Mouse (Mus musculus): Measurements from ENCODE around the gene Gm3336. TPM values are rescaled to one million over a fixed set of nuclear protein-coding genes. Genes with fewer than 3 reads are reported as not detected.
A peak's percentile ranks its signal among the peaks of the same experiment; 100 is the strongest.

The Gm3336 gene
- polyA plus RNA-seq, 1 experiment = not detected

DNA sequence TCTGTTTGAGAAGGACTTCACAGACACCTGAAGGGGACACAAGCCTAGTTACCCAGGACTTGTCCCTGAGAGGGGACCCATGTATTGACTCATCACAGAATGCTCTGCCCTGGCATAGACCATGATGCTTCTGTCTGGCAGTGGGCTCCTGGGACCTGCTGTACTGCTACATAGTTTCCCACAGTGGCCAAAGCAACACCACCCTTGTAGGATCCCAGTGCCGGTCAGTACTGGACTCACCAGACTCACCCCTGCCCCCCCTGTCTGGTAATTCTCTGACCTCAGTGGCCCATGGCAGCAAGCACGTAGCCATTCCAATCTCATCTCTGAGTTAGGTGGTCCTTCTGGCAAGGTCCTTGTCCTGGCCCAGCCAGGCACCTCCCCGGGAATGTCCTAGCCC is 30.2 kb upstream of the Gm3336 start:
- Histone ChIP-seq H3K4me3 (replicated peaks; ENCODE audit: control insufficient read depth, low read depth, low read length) (no peak overlapping the region), H3K4me1 (ENCODE audit: control insufficient read depth, insufficient read depth, low read length) (no peaks in the 10 kb centered on the region), H3K27ac (ENCODE audit: control insufficient read depth, insufficient read depth, low read depth, low read length, poor library complexity) (no peak overlapping the region)
- WGBS = 92% methylated on average over 3 of the region's 3 CpGs
- TF ChIP-seq POLR2A (IDR thresholded peaks at IDR 0.05; ENCODE audit: borderline replicate concordance, control insufficient read depth, low read depth, low read length) = no peak
- TF ChIP-seq CTCF (IDR thresholded peaks at IDR 0.05; ENCODE audit: control insufficient read depth, insufficient read depth, low read length) = no peak

DNA sequence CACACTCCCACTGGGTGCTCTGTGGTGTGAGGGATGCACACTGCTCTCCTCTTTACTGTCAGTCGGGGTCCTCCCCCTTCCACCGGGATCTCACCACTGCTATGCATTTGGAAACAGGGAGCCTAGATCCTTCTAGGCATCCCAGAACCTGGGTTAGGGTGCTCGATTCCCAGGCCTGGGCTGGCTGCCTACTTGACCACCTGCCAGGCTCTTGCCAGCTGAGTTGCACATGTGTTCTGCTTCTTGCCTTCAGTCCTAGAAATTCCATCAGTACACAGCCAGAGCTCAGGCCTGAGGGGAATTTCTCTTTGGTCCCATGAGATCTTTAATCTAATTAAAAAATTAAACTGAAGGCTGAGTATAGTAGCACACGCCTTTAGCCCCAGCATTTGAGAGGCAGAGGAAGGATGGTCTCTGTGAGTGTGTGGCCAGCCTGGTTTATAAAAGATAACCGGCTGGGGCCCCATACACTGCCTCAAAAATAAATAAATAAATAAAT is 28.4 kb upstream of the Gm3336 start:
- Histone ChIP-seq H3K4me1 (ENCODE audit: control insufficient read depth, insufficient read depth, low read length) (peaks cover 4% of the 10 kb centered on the region), H3K27ac (ENCODE audit: control insufficient read depth, insufficient read depth, low read depth, low read length, poor library complexity) (no peak overlapping the region), H3K4me3 (replicated peaks; ENCODE audit: control insufficient read depth, low read depth, low read length) (no peak overlapping the region)
- TF ChIP-seq CTCF (IDR thresholded peaks at IDR 0.05; ENCODE audit: control insufficient read depth, insufficient read depth, low read length) (no peak), POLR2A (IDR thresholded peaks at IDR 0.05; ENCODE audit: borderline replicate concordance, control insufficient read depth, low read depth, low read length) (no peak)
- 73% methylated on average over 5 of the region's 5 CpGs for WGBS

DNA sequence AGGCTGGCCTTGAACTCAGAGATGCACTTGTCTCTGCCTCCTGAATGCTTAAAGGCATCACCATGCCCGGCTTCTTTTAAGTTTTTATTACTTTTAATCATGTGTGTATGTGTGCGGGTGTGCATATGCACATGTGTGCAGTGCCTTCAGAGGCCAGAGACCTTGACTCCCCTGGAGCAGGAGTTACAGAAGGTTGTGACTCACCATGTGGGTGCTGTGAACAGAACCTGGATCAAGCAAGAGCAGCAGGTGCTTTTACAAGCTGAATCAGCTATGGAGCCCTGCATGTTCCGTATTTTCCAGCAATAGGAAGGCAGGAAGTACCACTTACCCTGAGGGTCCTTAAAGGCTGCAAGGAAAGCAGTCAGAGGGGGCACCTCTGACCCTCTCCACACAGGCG is 27.1 kb upstream of the Gm3336 start:
- WGBS = 85% methylated on average over 4 of the region's 4 CpGs
- Histone ChIP-seq H3K27ac (ENCODE audit: control insufficient read depth, insufficient read depth, low read depth, low read length, poor library complexity) (no peak overlapping the region), H3K4me1 (ENCODE audit: control insufficient read depth, insufficient read depth, low read length) (peaks cover 5% of the 10 kb centered on the region), H3K4me3 (replicated peaks; ENCODE audit: control insufficient read depth, low read depth, low read length) (no peak overlapping the region)
- TF ChIP-seq POLR2A (IDR thresholded peaks at IDR 0.05; ENCODE audit: borderline replicate concordance, control insufficient read depth, low read depth, low read length) (no peak), CTCF (IDR thresholded peaks at IDR 0.05; ENCODE audit: control insufficient read depth, insufficient read depth, low read length) (no peak)

DNA sequence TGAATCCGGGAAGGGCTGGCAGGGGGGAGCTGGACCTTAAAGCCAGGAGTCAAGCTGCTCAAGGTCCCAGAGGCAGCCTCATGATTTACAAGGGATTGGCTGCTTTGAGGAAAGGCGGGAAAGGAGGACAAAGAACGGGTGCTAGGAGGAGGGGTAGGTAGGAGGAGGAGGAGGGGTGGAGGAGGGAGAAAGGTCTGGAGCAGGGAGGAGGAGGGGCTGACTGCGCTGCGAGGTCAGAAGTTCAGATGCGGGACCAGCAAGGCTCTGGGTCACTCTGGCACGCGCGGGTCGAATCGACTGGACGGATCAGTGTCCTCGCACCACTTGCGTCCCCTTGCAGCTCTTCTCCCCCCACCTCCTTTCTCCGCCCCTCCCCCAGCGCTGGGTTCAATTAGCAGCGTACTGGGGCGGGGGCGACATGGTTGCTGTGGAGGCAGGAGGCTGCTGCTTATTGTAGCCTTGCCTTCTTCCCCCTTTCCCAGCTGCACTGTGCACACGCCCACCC is 26.6 kb upstream of the Gm3336 start:
- Histone ChIP-seq H3K27ac (ENCODE audit: control insufficient read depth, insufficient read depth, low read depth, low read length, poor library complexity) (no peak overlapping the region), H3K4me1 (ENCODE audit: control insufficient read depth, insufficient read depth, low read length) (peaks cover 5% of the 10 kb centered on the region), H3K4me3 (replicated peaks; ENCODE audit: control insufficient read depth, low read depth, low read length) (no peak overlapping the region)
- TF ChIP-seq POLR2A (IDR thresholded peaks at IDR 0.05; ENCODE audit: borderline replicate concordance, control insufficient read depth, low read depth, low read length) = no peak
- no peak for TF ChIP-seq CTCF (IDR thresholded peaks at IDR 0.05; ENCODE audit: control insufficient read depth, insufficient read depth, low read length)
- WGBS = 66% methylated on average over 20 of the region's 20 CpGs

DNA sequence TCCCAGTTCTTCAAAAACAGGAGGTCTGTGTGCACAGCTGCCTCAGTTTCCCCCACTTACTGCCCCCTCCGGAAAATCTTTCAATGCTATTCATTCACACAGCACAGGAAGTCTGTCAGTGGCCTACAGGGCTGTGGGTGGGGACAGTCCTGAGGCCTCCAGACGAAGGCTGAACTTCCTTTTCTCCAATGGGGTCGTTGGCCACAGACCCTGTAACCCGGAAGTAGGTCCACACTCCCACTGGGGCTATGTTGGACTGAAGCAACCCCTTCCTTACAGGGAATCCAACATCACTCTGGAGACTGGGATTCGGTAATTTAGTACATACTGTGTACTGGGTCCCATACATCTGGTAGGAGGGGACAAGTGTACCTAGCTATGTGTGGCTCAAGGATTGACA is 24.7 kb upstream of the Gm3336 start:
- TF ChIP-seq POLR2A (IDR thresholded peaks at IDR 0.05; ENCODE audit: borderline replicate concordance, control insufficient read depth, low read depth, low read length) = no peak
- TF ChIP-seq CTCF (IDR thresholded peaks at IDR 0.05; ENCODE audit: control insufficient read depth, insufficient read depth, low read length) = no peak
- Histone ChIP-seq H3K27ac (ENCODE audit: control insufficient read depth, insufficient read depth, low read depth, low read length, poor library complexity) (no peak overlapping the region; the same call in 1 of the 2 replicates), H3K4me3 (replicated peaks; ENCODE audit: control insufficient read depth, low read depth, low read length) (no peak overlapping the region), H3K4me1 (ENCODE audit: control insufficient read depth, insufficient read depth, low read length) (peaks cover 8% of the 10 kb centered on the region)
- 11% methylated on average over 5 of the region's 5 CpGs for WGBS

DNA sequence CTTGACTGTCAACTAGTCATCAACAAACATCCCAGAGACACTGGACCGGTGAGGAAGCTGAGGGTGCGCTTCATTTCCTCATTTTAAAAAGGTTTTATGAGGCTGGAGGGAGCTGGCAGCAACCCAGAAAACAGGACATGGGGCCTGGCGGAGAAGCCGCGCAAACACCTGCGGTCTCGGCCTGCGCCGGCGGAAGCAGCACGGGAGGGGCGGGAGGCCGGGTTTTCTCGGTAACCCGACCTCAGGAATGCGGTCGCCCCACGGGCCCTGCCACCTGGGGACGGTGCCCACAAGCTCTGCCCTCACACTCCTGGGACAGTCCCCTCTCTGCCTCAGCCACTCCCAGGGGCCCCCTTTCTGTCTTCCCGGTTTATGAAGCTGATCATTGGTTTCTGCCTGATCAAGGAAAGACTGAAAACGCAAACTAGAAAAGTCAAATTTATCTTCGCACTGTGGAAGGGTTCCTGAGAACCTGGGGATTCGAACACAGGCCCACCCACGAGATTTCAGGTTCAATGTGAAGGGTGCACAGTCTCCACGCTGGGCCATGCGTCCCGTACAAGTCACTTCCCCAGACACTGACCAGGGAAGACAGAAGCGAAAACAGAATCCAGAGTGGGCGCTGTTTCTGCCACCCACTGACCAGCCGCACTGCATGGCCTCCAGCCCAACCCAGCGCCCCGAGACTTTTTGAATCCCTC is 22.9 kb upstream of the Gm3336 start:
- H3K4me3 ChIP-seq (replicated peaks; ENCODE audit: control insufficient read depth, low read depth, low read length) = peak overlapping the region; percentile 6
- WGBS = 4% methylated on average over 32 of the region's 32 CpGs
- peak; percentile 27; the same call in 1 of the 2 replicates for TF ChIP-seq POLR2A (IDR thresholded peaks at IDR 0.05; ENCODE audit: borderline replicate concordance, control insufficient read depth, low read depth, low read length)
- TF ChIP-seq CTCF (IDR thresholded peaks at IDR 0.05; ENCODE audit: control insufficient read depth, insufficient read depth, low read length) = no peak
- H3K27ac ChIP-seq (ENCODE audit: control insufficient read depth, insufficient read depth, low read depth, low read length, poor library complexity) = peak overlapping the region; percentile 92
- H3K4me1 ChIP-seq (ENCODE audit: control insufficient read depth, insufficient read depth, low read length) = peaks cover 8% of the 10 kb centered on the region

DNA sequence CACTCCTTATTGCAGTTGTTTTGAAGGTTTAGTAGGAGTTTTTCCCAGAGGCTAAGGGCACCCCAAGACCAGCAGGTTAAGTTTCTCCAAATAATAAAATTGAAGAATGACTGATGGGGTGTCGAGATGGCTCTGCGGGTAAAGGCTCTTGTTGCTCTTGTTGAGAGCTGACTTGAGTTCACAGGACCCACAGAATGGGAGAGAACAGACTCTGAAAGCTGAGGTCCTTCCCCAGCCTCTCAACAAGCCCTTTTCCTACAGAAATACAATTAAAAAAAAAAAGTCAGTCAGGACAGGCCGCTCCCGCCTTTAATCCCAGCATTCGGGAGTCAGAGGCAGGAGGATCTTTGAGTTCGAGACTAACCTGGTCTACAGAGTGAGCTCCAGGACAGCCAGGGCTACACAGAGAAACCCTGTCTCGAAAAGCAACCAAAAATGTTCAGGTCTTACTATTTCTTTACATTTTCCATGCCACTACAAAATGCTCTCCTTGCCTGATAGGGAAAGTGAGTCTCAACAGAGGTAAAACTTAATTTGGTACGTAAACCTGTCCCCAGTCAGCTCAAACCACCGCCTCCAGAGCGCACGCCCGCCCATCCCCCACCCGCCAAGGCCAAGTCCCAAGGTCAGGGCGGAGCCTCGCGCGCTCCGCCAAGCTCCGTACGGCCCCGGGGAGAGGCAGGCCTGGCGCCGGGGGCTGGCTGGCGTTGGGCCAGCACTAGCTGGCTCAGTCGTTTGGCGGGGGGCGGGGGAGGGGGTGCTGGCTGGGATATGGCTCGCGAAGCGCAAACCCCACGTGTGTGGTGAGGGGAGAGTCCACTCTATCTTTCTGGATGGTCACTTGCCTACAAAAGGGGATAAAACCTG is 22.1 kb upstream of the Gm3336 start:
- H3K27ac ChIP-seq (ENCODE audit: control insufficient read depth, insufficient read depth, low read depth, low read length, poor library complexity) = peak overlapping the region; percentile 92
- H3K4me3 ChIP-seq (replicated peaks; ENCODE audit: control insufficient read depth, low read depth, low read length) = no peak overlapping the region
- TF ChIP-seq POLR2A (IDR thresholded peaks at IDR 0.05; ENCODE audit: borderline replicate concordance, control insufficient read depth, low read depth, low read length) (peak; percentile 18; the same call in 1 of the 2 replicates), CTCF (IDR thresholded peaks at IDR 0.05; ENCODE audit: control insufficient read depth, insufficient read depth, low read length) (no peak)
- H3K4me1 ChIP-seq (ENCODE audit: control insufficient read depth, insufficient read depth, low read length) = peaks cover 8% of the 10 kb centered on the region
- 3% methylated on average over 31 of the region's 31 CpGs for WGBS

DNA sequence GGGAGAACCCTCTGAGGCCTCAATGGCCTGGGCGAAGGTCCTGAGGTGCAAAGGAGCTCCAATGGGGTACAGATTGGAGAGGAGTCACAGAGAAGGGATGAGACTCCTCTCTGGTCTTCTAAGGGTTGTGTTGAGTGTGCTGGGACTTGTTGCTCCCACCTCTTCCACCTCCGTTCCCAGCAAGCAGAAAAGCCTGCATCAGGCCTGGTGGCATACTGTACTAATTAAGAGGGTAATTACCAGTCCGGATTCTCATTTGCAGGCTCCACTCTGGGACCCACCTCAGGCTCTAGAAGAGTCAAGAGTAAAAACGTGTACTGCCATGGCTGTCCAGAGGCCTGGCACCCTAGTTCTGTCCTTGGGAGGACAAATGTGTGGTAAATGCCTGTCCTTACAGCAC is 21.4 kb upstream of the Gm3336 start:
- no peak overlapping the region for H3K27ac ChIP-seq (ENCODE audit: control insufficient read depth, insufficient read depth, low read depth, low read length, poor library complexity)
- WGBS = 66% methylated on average over 4 of the region's 4 CpGs
- TF ChIP-seq POLR2A (IDR thresholded peaks at IDR 0.05; ENCODE audit: borderline replicate concordance, control insufficient read depth, low read depth, low read length) (no peak), CTCF (IDR thresholded peaks at IDR 0.05; ENCODE audit: control insufficient read depth, insufficient read depth, low read length) (no peak)
- H3K4me3 ChIP-seq (replicated peaks; ENCODE audit: control insufficient read depth, low read depth, low read length) = no peak overlapping the region
- peaks cover 8% of the 10 kb centered on the region for H3K4me1 ChIP-seq (ENCODE audit: control insufficient read depth, insufficient read depth, low read length)

All from bone marrow, adult 2 months (tissue).